ENCODE assay signal across 28 mouse cellular contexts in the genomic region with DNA sequence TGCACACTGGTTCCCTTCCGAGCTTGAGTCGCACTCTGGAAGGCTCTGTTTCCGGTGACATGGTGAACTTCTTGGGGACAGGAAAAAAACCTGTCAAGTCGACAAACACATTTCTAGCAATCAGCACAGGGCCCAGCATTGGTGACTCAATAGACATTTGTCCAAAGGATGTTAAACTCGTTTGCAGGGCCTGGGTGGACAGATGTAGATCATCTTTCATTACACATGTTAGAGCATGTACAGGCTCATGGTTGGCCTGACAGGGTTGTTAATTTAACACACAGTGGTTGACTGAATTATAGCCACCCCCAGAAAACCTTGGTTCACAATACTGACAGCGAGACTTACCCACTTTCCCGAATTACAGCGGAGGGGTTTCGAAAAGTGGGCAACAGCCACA.
"Had no signal": no experiment of that assay in that cellular context is flagged by ENCODE, and none has a peak within 500 bp of the region (broad histone marks: within the 10 kb centered on the region; RNA-seq: fewer than 3 reads in every experiment).

No protein-coding gene starts in this region.

- H3K9ac ChIP-seq: embryonic facial prominence, embryonic 12.5 days; embryonic facial prominence, embryonic 13.5 days; embryonic facial prominence, embryonic 15.5 days; forebrain, embryonic 12.5 days; forebrain, embryonic 13.5 days; forebrain, embryonic 15.5 days; forebrain, postnatal 0 days had no signal

- H3K36me3 ChIP-seq: embryonic facial prominence, embryonic 10.5 days; embryonic facial prominence, embryonic 12.5 days; embryonic facial prominence, embryonic 13.5 days; embryonic facial prominence, embryonic 15.5 days; forebrain, embryonic 10.5 days; forebrain, embryonic 12.5 days; forebrain, embryonic 15.5 days had no signal

- H3K4me1 ChIP-seq: embryonic facial prominence, embryonic 15.5 days; forebrain, embryonic 10.5 days; forebrain, embryonic 12.5 days; forebrain, embryonic 13.5 days; forebrain, embryonic 15.5 days had no signal

- H3K4me3 ChIP-seq: embryonic facial prominence, embryonic 10.5 days; embryonic facial prominence, embryonic 12.5 days; embryonic facial prominence, embryonic 13.5 days; embryonic facial prominence, embryonic 15.5 days; erythroblast, embryonic 14.5 days; forebrain, embryonic 10.5 days; forebrain, embryonic 12.5 days; forebrain, embryonic 13.5 days; forebrain, embryonic 15.5 days; gastrocnemius, adult 2 months; heart, adult 2 months had no signal

- H3K9me3 ChIP-seq: embryonic facial prominence, embryonic 12.5 days; embryonic facial prominence, embryonic 13.5 days; embryonic facial prominence, embryonic 15.5 days; forebrain, embryonic 12.5 days; forebrain, embryonic 13.5 days; forebrain, embryonic 15.5 days had no signal

- H3K27ac ChIP-seq: embryonic facial prominence, embryonic 10.5 days; embryonic facial prominence, embryonic 12.5 days; embryonic facial prominence, embryonic 13.5 days; embryonic facial prominence, embryonic 15.5 days; forebrain, embryonic 10.5 days; forebrain, embryonic 12.5 days; forebrain, embryonic 13.5 days; forebrain, embryonic 15.5 days; gastrocnemius, adult 2 months; heart, adult 2 months had no signal

- DNase-seq: cerebellum, adult 2 months; cerebellum, adult 8-10 months; cerebellum, adult 9-10 months; cerebellum, adult 9-11 months; cerebellum, postnatal 10 days; cerebellum, postnatal 14 days; cerebellum, postnatal 25 days; cerebellum, postnatal 36 days; embryo, embryonic 11 days; forebrain, postnatal 0 days; gastrocnemius, adult 2 months; gastrocnemius, postnatal 10 days; gastrocnemius, postnatal 14 days; gastrocnemius, postnatal 25 days; gastrocnemius, postnatal 36 days; heart, adult 18-20 months; heart, adult 2 months had no signal

- ATAC-seq: forebrain, embryonic 13.5 days; forebrain, embryonic 14.5 days; forebrain, embryonic 15.5 days; forebrain, embryonic 16.5 days; forebrain, postnatal 0 days had no signal

- H3K27me3 ChIP-seq: embryonic facial prominence, embryonic 12.5 days; embryonic facial prominence, embryonic 13.5 days; embryonic facial prominence, embryonic 15.5 days; forebrain, embryonic 12.5 days; forebrain, embryonic 13.5 days; forebrain, embryonic 15.5 days had no signal

- H3K4me2 ChIP-seq: embryonic facial prominence, embryonic 12.5 days; embryonic facial prominence, embryonic 13.5 days; embryonic facial prominence, embryonic 15.5 days; forebrain, embryonic 12.5 days; forebrain, embryonic 13.5 days; forebrain, embryonic 15.5 days had no signal
